Mouse (Mus musculus) testis, adult 2 months (tissue): ENCODE measurements around the gene Cckbr. TPM values are rescaled to one million over a fixed set of nuclear protein-coding genes. Genes with fewer than 3 reads are reported as not detected.
"Not testable (repeated sequence)": the region's sequence is repeated elsewhere in the genome, so short reads cannot be mapped to it uniquely, and the experiment has no call there.

Experiments used
- H3K27ac ChIP-seq: fragments of 200-500 bp; 2 replicates; pipeline ENCODE4 v1.5.1; 2012; ENCODE audit warnings: low read depth, low read length; ENCODE audit not compliant: control insufficient read depth, insufficient read depth
- H3K27me3 ChIP-seq: fragments of 200-500 bp; 2 replicates; pipeline ENCODE4 v1.6.1; 2012; ENCODE audit warnings: mild to moderate bottlenecking, low read length, moderate library complexity; ENCODE audit not compliant: control insufficient read depth, insufficient read depth
- H3K36me3 ChIP-seq: fragments of 200-500 bp; 2 replicates; pipeline ENCODE4 v1.6.1; 2012; ENCODE audit warnings: mild to moderate bottlenecking, low read length; ENCODE audit not compliant: control insufficient read depth, insufficient read depth
- H3K4me1 ChIP-seq: fragments of 200-500 bp; 2 replicates; pipeline ENCODE4 v1.6.1; 2012; ENCODE audit warnings: low read length; ENCODE audit not compliant: control insufficient read depth, insufficient read depth
- H3K4me3 ChIP-seq: fragments of 200-500 bp; 2 replicates; pipeline ENCODE4 v1.5.1; 2012; ENCODE audit warnings: low read depth, mild to moderate bottlenecking, low read length, moderate library complexity, mixed read lengths; ENCODE audit not compliant: control insufficient read depth
- CTCF ChIP-seq: fragments of 200-500 bp; IDR thresholded peaks from 2 replicates; pipeline ENCODE4 v1.5.1; 2012; ENCODE audit warnings: low read depth, mild to moderate bottlenecking, inconsistent platforms, low read length, moderate library complexity; ENCODE audit not compliant: control insufficient read depth, insufficient read depth, insufficient replicate concordance
- POLR2A ChIP-seq: fragments of 200-500 bp; IDR thresholded peaks from 2 replicates; pipeline ENCODE4 v1.6.1; 2012; ENCODE audit warnings: low read depth, mild to moderate bottlenecking, inconsistent platforms, low read length, moderate library complexity; ENCODE audit not compliant: control insufficient read depth
- polyA plus RNA-seq: library from polyadenylated mRNA; depleted of rRNA; stranded (reverse); fragments of >200 nt; gene quantifications from 2 replicates; pipeline ENCODE4 v1.2.3, GENCODE M21; 2012

The Cckbr gene
- polyA plus RNA-seq, 1 experiment = 0.07 TPM

DNA sequence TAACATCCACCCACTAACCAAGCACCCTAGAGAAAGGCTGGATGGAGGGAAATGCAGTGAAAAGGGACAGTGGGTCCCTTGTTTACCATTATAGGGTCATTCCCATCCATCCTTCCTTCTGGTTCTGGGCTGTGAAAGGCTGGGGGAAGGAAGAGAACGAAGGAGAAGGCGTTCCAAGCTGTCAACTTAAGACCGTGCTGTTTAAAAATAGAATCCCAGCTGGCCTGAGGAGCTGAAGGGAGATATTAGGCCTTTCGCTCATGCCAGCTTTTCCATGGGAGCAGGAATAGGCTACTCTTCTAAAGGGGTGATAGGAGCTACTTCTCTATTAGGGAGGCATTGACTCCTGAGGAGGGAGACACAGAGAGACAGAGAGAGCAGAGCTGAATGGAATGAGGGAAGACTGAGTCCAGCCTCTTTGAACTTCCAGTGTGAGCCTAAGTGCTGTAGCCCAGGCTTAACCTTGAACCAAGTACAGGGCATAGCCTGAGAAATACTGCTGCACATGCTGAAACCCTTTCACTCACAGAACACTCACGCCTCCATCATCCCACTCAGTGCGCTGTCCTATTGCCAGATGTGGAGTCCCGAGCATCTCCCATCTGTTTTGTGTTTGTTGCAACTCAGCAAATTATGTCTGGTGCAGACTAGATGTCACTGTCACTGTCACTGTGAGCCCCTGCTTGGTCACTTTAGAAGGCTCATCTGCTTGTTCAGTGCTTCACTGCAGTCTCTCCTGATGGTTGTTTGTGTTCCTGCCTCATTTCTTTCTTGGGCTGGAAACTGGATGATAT is 12.6 kb downstream of the Cckbr start:
- Histone ChIP-seq H3K27me3 (no peaks in the 10 kb centered on the region), H3K4me3 (no peak overlapping the region), H3K36me3 (no peaks in the 10 kb centered on the region), H3K27ac (no peak overlapping the region), H3K4me1 (peaks cover 8% of the 10 kb centered on the region)
- TF ChIP-seq POLR2A (no peak), CTCF (no peak)

DNA sequence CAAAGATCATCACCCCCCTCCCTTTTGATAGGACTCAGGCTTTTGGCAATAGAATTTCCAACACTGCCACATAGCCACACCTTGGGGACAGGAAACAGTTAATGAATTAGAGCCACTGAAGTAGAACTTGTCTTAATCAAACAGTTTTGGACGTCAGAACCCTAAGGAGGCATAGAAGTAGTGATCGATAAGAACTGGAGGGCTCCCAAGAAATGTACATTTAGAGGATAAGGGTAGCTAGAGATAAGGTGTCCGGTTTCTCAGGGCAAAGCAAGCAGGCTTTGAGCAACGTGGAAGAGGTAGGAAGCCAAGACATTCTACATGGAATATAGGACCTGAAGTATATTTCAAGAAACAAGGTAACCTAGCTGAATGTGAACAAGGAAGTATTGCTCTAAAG is 15.9 kb downstream of the Cckbr start:
- TF ChIP-seq CTCF (no peak), POLR2A (no peak)
- Histone ChIP-seq H3K27ac (no peak overlapping the region), H3K36me3 (no peaks in the 10 kb centered on the region), H3K27me3 (no peaks in the 10 kb centered on the region), H3K4me3 (no peak overlapping the region), H3K4me1 (no peaks in the 10 kb centered on the region)

DNA sequence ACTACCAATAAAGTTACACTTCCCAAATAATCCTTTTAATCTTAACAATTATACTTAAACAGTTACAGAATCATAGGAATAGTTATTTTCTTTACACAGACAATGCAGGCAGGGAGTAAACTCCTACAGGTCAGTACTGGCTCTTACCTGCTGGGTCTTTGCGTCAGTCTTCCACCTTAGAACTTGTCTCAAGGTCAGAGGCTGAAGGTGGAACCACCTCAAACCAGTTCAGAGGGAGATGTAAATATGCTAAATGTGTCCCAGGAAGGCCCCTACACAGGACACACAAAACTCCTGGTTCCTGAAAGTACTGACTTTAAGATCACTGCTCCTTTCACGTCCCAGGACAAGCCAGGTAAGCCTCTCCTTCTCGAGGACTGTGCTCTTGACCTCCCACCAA is 19.5 kb downstream of the Cckbr start:
- TF ChIP-seq CTCF (no peak), POLR2A (no peak)
- Histone ChIP-seq H3K4me1 (no peaks in the 10 kb centered on the region), H3K36me3 (no peaks in the 10 kb centered on the region), H3K27ac (no peak overlapping the region), H3K4me3 (no peak overlapping the region), H3K27me3 (no peaks in the 10 kb centered on the region)

DNA sequence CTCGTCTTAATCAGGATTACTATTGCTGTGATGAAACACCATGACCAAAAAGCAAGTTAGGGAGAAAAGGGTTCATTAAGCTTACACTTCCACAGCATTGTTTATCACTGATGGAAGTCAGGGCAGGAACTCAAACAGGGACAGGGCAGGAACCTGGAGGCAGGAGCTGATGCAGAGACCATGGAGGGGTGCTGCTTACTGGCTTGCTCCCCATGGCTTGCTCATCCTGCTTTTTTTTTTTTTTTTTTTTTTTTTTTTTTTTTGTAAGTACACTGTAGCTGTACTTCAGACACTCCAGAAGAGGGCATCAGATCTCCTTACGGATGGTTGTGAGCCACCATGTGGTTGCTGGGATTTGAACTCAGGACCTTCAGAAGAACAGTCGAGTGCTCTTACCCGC is 27.8 kb downstream of the Cckbr start:
- not testable (repeated sequence) for H3K4me1 ChIP-seq, H3K27ac ChIP-seq, H3K4me3 ChIP-seq, H3K36me3 ChIP-seq, H3K27me3 ChIP-seq

DNA sequence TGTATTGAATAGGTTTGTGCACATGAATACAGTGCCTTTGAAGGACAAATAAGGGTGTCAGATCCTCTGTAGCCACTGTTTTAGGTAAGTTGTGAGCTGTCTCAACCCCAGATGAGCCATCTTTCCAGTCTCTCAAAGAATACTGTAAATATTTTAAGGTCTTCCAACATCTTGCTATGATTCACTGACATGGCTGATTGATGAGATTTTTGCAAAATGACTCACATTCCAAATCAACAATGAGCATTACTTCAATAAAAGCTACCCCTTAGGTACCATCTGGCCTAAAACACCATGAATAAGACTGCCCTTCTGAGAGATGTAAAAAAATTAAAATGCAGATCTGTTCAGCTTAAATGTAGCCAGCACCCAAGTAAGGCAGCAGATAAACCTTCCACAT is 33.0 kb downstream of the Cckbr start:
- no peak overlapping the region for H3K4me3 ChIP-seq
- H3K27ac ChIP-seq = no peak overlapping the region
- TF ChIP-seq CTCF = no peak
- no peak for TF ChIP-seq POLR2A
- no peaks in the 10 kb centered on the region for H3K4me1 ChIP-seq
- no peaks in the 10 kb centered on the region for H3K27me3 ChIP-seq
- no peaks in the 10 kb centered on the region for H3K36me3 ChIP-seq

DNA sequence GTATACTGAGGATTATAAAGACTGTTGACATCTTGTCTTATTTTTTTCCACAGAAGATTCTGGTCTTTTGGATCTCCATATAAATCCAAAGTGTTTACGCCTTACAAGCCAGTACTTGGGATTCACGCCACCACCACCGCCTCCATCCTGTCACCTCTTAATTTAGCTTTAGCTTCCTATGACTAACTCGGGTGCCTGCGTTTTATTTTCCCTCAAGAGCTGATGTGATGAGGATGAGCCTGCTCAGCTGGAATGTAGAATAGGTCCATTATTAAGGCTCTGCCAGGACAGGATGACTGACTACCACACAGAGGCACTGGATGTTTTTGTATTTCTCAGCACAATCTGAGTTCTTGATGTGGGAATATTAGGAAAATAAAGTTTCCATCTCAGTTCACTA is 40.0 kb downstream of the Cckbr start:
- H3K27ac ChIP-seq, H3K4me3 ChIP-seq, H3K4me1 ChIP-seq, H3K36me3 ChIP-seq, H3K27me3 ChIP-seq: not testable (repeated sequence)

DNA sequence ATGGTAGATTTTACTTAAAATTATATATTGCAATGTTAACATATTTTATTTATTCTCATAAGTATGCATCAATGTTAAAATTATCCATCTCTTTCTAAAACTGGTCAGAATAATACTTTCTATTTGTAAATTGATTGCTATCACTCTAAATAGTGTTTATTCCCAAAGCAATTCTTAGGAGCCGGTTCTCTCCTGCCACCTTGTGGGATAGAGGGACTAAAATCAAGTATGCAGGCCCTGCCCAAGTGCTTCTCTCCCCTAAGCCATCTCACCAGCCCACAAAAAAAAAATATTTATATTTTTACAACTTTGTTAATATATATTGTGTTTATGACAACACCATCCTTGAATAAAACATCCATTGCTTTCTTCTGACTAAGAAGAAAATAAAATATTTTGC is 47.1 kb downstream of the Cckbr start:
- H3K4me1 ChIP-seq = no peaks in the 10 kb centered on the region
- no peak overlapping the region for H3K4me3 ChIP-seq
- no peaks in the 10 kb centered on the region for H3K36me3 ChIP-seq
- H3K27ac ChIP-seq = no peak overlapping the region
- H3K27me3 ChIP-seq = no peaks in the 10 kb centered on the region
- TF ChIP-seq CTCF (no peak), POLR2A (no peak)

DNA sequence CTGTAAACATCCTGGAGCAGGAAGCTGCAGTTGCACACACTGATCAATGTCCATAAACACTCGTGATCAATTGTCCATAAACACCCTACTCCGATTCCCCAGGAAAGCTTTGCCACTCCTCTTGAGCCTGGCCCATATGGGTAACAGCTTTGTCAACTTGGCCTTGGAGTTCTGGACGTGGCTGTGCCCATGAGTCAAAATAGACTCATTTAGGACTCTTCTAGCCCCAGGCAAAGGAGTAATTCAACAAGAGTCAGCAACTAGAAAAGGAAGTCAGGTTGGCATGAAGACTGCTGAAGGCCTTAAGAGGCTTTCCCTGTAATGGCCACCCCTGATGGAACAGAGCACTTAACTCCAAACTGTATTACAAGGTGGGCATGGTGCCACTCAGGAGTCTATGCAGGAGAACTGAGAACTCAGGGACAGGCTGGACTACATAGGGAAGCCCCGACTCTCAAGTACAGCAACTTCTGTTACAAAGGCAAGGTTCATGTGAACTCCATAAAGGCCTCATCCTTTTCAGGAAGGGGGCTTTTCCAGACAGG is 49.3 kb downstream of the Cckbr start:
- H3K36me3 ChIP-seq = no peaks in the 10 kb centered on the region
- H3K27me3 ChIP-seq = no peaks in the 10 kb centered on the region
- H3K4me1 ChIP-seq = no peaks in the 10 kb centered on the region
- TF ChIP-seq CTCF = no peak
- TF ChIP-seq POLR2A = no peak
- H3K4me3 ChIP-seq = no peak overlapping the region
- H3K27ac ChIP-seq = no peak overlapping the region
